Mouse (Mus musculus): ENCODE data around the gene 4931409K22Rik.

GRCm38 (mm10) chr5:24604080-24604655 is 47.6 kb upstream of the 4931409K22Rik start:
- TF ChIP-seq CTCF (IDR thresholded peaks at IDR 0.05; ENCODE audit: low read depth, low read length) (no peak), EP300 (IDR thresholded peaks at IDR 0.05; ENCODE audit: insufficient read depth, low read depth, low read length) (no peak)
